Mouse (Mus musculus) limb, embryonic 14.5 days (tissue): ENCODE measurements at regions not wholly inside any gene's neighbourhood (a gene's known extent, or its start where the extent isn't known, plus 50 kb on each side); places are given as distances from the start of the nearest gene placed in this dataset.

Experiments used
- ATAC-seq: fragments of 200-750 bp; cut with Nextera tagmentation; 2 replicates; pipeline ENCODE4 v1.8.0; 2017; ENCODE audit warnings: low read depth, moderate number of reproducible peaks, moderate TSS enrichment; ENCODE audit not compliant: low FRiP score
- DNase-seq: peaks from one replicate; pipeline ENCODE4 v3.0.0-alpha.2; 2015; ENCODE audit warnings: low spot score
- H3K27ac ChIP-seq: fragments of 300-500 bp; sonication (generic); replicated peaks from 2 replicates; pipeline ENCODE4 v1.5.1; 2014; ENCODE audit warnings: low read depth, mild to moderate bottlenecking, low read length, moderate library complexity, mixed read lengths
- H3K27me3 ChIP-seq: fragments of 300-500 bp; sonication (generic); 2 replicates; pipeline ENCODE4 v1.6.1; 2014; ENCODE audit warnings: low read length, mixed read lengths; ENCODE audit not compliant: control insufficient read depth, insufficient read depth
- H3K36me3 ChIP-seq: fragments of 300-500 bp; sonication (generic); 2 replicates; pipeline ENCODE4 v1.6.1; 2014; ENCODE audit warnings: mild to moderate bottlenecking, low read length, moderate library complexity, mixed read lengths; ENCODE audit not compliant: control insufficient read depth, insufficient read depth
- H3K4me1 ChIP-seq: fragments of 300-500 bp; sonication (generic); 2 replicates; pipeline ENCODE4 v1.6.1; 2014; ENCODE audit warnings: antibody characterized with exemption, low read length, mixed read lengths; ENCODE audit not compliant: control insufficient read depth, insufficient read depth
- H3K4me2 ChIP-seq: fragments of 300-500 bp; sonication (generic); replicated peaks from 2 replicates; pipeline ENCODE4 v1.6.1; 2014; ENCODE audit warnings: low read depth, mild to moderate bottlenecking, low read length, moderate library complexity; ENCODE audit not compliant: severe bottlenecking
- H3K4me3 ChIP-seq: fragments of 300-500 bp; sonication (generic); replicated peaks from 2 replicates; pipeline ENCODE4 v1.5.1; 2014; ENCODE audit warnings: low read length
- H3K9ac ChIP-seq: fragments of 300-500 bp; sonication (generic); 2 replicates; pipeline ENCODE4 v1.6.1; 2014; ENCODE audit warnings: mild to moderate bottlenecking, low read depth, low read length, moderate library complexity; ENCODE audit not compliant: severe bottlenecking
- H3K9me3 ChIP-seq: fragments of 300-500 bp; sonication (generic); 2 replicates; pipeline ENCODE4 v1.6.1; 2016; ENCODE audit warnings: low read length; ENCODE audit not compliant: control insufficient read depth
- POLR2A ChIP-seq: fragments of 200-500 bp; IDR thresholded peaks from 2 replicates; pipeline ENCODE4 v1.8.0; 2012; ENCODE audit warnings: inconsistent platforms, mild to moderate bottlenecking, moderate library complexity, borderline replicate concordance; ENCODE audit not compliant: insufficient read depth, insufficient read length; ENCODE audit errors: extremely low read depth
- WGBS: fragments of 180-500 bp; shearing (Covaris S2); extraction: QIAGEN DNeasy Blood & Tissue Kit; methylation state at CpG from one replicate; pipeline ENCODE4 v1.1.7; 2014; 5-methylcytosine and 5-hydroxymethylcytosine counted together

GRCm38 (mm10) chr10:30132243-30132642 lies 68.1 kb downstream of the Cenpw start:
- TF ChIP-seq POLR2A: no peak
- no peak overlapping the region for H3K27ac ChIP-seq
- H3K4me1 ChIP-seq: no peaks in the 10 kb centered on the region
- ATAC-seq (no peak), DNase-seq (no peak)
- H3K9ac ChIP-seq: no peak overlapping the region
- no peaks in the 10 kb centered on the region for H3K9me3 ChIP-seq
- H3K4me3 ChIP-seq: no peak overlapping the region
- no peaks in the 10 kb centered on the region for H3K27me3 ChIP-seq
- no peak overlapping the region for H3K4me2 ChIP-seq
- H3K36me3 ChIP-seq: no peaks in the 10 kb centered on the region

- no peaks in the 10 kb centered on the region; the same call in 1 of the 2 replicates for H3K4me1 ChIP-seq
- H3K9me3 ChIP-seq: no peaks in the 10 kb centered on the region
- no peaks in the 10 kb centered on the region for H3K27me3 ChIP-seq
- H3K36me3 ChIP-seq: no peaks in the 10 kb centered on the region
- H3K4me2 ChIP-seq: no peak overlapping the region
- H3K9ac ChIP-seq: no peak overlapping the region
- WGBS: 51% methylated on average over 3 of the region's 3 CpGs
- ATAC-seq (no peak), DNase-seq (peak; percentile 48)
- H3K4me3 ChIP-seq: no peak overlapping the region
- no peak for TF ChIP-seq POLR2A
- no peak overlapping the region for H3K27ac ChIP-seq
Observed at GRCm38 (mm10) chr10:30110341-30110740, 90.0 kb downstream of the Cenpw start.

DNA sequence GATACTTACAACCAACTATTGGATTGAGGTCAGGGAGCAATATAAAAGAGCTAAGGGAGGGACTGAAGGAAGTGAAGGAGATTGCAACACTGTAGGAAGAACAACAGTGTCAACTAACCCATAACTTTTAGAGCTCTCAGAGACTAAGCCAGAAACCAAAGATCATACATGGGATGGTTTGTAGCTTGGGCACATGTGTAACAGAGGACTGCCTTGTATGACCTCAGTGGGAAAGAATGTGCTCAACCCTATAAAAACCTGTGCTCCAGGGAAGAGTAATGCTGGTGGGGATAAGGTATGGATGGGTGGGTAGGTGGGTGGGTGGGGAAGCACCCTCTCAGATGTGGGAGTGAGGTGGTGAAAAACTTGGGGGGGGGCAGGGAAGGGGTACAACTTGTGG lies 97.9 kb downstream of the Cenpw start:
- ATAC-seq: no peak
- Histone ChIP-seq H3K9ac (no peak overlapping the region), H3K27me3 (no peaks in the 10 kb centered on the region), H3K4me2 (no peak overlapping the region), H3K4me3 (no peak overlapping the region), H3K36me3 (no peaks in the 10 kb centered on the region), H3K9me3 (no peaks in the 10 kb centered on the region), H3K4me1 (no peaks in the 10 kb centered on the region), H3K27ac (no peak overlapping the region)
- TF ChIP-seq POLR2A: no peak
- DNase-seq: no peak

DNA sequence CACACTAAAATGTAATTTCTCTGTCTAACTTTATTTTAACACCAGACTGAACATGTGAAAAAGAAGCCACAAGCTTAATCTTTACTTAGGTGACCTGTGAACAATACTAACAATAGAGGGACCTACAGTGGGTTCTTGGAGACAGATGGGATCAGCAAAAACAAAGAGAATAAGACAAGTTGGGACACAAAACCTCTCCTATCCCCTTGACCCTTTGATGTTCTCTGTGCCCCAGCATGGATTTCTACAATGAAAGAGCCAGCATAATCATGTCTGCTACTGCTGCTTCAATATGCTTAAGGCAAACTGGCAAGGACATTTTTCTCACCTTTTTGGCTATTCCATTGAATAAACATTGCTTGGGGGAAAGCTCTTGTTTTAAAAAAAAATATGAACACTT lies 105.8 kb downstream of the Cenpw start:
- ATAC-seq (no peak), DNase-seq (no peak)
- Histone ChIP-seq H3K36me3 (no peaks in the 10 kb centered on the region), H3K27ac (no peak overlapping the region), H3K27me3 (no peaks in the 10 kb centered on the region), H3K9ac (no peak overlapping the region), H3K4me2 (no peak overlapping the region), H3K9me3 (no peaks in the 10 kb centered on the region), H3K4me1 (no peaks in the 10 kb centered on the region), H3K4me3 (no peak overlapping the region)
- TF ChIP-seq POLR2A: no peak

- no peak for TF ChIP-seq POLR2A
- 8% methylated on average over 1 of the region's 1 CpGs for WGBS
Observed at GRCm38 (mm10) chr10:30091549-30091948, 108.8 kb downstream of the Cenpw start.

DNA sequence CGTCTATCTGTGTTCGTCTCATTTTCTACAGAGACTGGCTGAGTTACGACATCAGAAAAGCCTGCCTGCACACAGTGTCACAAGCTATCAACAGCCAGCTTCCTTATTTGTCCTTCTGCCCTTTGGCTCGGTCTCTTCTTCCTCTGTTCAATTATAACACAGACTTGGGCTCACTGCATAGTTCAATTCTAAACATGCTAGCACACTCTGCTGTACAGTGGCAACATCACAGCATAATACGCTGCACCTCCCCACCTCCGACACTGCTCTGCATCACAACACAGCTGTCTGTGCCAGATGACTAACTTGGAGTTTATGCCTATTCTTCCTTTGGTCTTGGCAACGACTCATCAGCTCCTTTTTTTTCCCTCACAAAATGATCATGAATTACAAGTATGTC lies 111.0 kb downstream of the Cenpw start:
- Histone ChIP-seq H3K4me3 (no peak overlapping the region), H3K27ac (no peak overlapping the region), H3K36me3 (no peaks in the 10 kb centered on the region), H3K27me3 (no peaks in the 10 kb centered on the region), H3K4me2 (no peak overlapping the region), H3K9me3 (no peaks in the 10 kb centered on the region), H3K4me1 (no peaks in the 10 kb centered on the region), H3K9ac (no peak overlapping the region)
- ATAC-seq (no peak), DNase-seq (no peak)
- 61% methylated on average over 7 of the region's 7 CpGs for WGBS
- TF ChIP-seq POLR2A: no peak

More at GRCm38 (mm10) chr10:30091549-30091948, 108.8 kb downstream of the Cenpw start:
- Histone ChIP-seq H3K27ac (no peak overlapping the region), H3K9ac (no peak overlapping the region), H3K9me3 (no peaks in the 10 kb centered on the region), H3K36me3 (no peaks in the 10 kb centered on the region), H3K4me2 (no peak overlapping the region), H3K27me3 (no peaks in the 10 kb centered on the region), H3K4me3 (no peak overlapping the region), H3K4me1 (no peaks in the 10 kb centered on the region)
- no peak for ATAC-seq
- DNase-seq: no peak
